Mouse (Mus musculus): ENCODE data around the gene Shroom1.

Shroom1 gene

GRCm38 (mm10) chr11:53447996-53448395 lies 9.0 kb upstream of the Shroom1 start:
- DNase-seq (ENCODE audit: low read depth) = no peak

DNA sequence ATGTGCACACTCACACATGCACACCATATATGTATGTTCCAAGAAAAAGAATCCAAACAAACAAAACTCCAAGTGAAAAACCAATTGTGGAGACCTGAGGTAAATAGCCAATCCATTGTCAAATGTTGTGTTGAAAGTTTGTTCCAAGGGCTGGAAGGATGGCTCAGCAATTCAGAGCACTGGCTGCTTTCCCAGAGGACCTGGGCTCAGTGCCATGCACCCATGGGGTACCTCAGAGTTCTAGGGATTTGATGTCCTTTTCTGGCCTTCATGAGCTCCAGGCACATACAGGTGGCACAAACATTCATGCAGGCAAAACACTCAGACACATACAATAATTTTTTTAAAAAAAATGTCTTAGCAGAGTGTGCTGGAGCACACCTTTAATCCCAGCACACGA lies 8.5 kb upstream of the Shroom1 start:
- no peak for DNase-seq (ENCODE audit: low read depth)

- DNase-seq (ENCODE audit: low read depth) = no peak
Measured at GRCm38 (mm10) chr11:53450070-53450705, 6.8 kb upstream of the Shroom1 start.

GRCm38 (mm10) chr11:53451361-53451760 lies 5.6 kb upstream of the Shroom1 start:
- DNase-seq (ENCODE audit: low read depth) = no peak

- no peak for DNase-seq (ENCODE audit: low read depth)
Measured at GRCm38 (mm10) chr11:53452396-53452795, 4.6 kb upstream of the Shroom1 start.

- no peak for DNase-seq (ENCODE audit: low read depth)
Measured at GRCm38 (mm10) chr11:53453031-53453430, 4.0 kb upstream of the Shroom1 start.

DNA sequence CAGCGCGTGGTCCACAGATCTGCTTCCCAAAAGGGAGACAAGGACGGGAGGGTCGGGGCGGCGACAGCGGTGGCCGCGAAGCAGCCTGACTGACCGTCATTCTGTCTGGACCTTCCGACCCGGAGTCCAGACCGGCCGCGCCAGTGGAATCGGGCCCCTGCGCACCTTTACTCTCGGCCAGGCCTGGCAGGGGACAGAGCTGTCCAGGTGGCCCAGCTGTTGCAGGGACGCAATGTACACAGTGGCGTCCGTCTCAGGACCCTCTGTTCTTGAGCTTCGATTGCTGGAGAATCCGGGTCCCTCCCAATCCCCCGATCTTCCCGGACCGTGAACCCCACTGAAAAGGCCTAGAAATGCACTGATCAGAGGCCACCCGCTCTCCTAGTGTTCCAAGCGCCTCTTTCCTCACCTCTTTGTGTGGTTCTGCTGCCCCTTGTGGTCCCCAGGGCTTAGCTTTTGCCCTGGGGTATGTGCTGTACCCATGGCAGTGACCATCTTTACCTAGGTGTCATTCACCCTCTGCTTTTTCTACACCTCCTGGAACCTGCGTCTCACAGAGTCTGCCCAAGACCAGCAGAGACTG lies 458 bp downstream of the Shroom1 start:
- no peak for DNase-seq (ENCODE audit: low read depth)

DNA sequence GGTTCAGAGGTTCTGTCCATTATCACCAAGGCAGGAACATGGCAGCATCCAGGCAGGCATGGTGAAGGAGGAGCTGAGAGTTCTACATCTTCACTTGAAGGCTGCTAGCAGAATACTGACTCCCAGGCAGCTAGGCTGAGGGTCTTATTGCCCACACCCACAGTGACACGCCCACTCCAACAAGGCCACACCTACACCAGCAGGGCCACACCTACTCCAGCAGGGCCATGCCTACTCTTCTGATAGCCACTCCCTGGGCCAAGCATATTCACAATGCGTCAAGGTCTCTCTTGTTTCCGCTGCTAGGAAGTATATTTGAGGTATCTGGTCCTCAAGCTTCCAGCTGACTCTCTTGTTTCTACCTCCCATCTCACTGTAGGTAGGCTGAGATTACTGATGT lies 2.0 kb downstream of the Shroom1 start:
- no peak for DNase-seq (ENCODE audit: low read depth)

- DNase-seq (ENCODE audit: low read depth) = no peak
Measured at GRCm38 (mm10) chr11:53460192-53460591, 3.2 kb downstream of the Shroom1 start.

- DNase-seq (ENCODE audit: low read depth) = no peak
Measured at GRCm38 (mm10) chr11:53461727-53462126, 4.7 kb downstream of the Shroom1 start.

DNA sequence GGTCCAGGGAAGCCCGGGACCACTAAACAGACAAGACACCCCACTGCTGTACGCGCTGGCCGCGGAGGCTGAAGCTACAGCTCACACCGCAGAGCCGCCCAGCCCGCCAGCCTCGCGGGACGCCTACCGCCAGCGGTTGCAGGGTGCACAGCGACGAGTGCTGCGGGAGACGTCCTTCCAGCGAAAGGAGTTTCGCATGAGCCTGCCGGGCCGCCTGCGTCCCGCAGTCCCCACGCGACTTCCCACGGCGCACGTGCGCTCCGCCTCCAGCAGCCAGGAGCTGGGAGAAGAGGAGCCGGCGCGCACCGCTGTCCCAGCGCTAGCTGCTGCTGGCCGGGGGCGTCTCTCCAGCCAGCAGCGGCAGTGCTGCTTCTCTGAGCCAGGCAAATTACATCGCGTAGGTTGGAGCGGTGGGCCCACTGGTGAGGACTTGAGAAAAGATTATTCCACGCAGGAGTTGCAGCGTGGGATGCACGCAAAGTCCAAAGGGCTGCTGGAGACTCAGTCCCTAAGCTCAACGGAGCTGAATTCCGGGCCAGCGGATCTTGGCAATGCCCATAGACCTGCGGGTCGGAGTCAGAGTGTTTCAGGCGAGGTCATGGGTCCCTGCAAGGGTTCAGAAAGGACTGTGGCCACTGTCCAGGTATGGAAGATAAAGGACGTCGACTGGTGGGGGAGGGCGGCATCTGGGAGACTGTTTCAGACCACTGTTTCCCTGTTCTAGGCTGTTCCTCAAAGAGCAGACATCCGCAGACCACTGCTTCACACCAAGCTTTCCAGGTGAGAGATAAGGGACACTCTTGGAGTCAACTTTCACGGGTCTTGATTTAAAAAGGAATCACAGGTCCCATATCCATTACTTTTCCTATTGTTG lies 6.8 kb downstream of the Shroom1 start:
- DNase-seq (ENCODE audit: low read depth) = no peak

GRCm38 (mm10) chr11:53466231-53466971 lies 9.4 kb downstream of the Shroom1 start:
- no peak for DNase-seq (ENCODE audit: low read depth)

- no peak for DNase-seq (ENCODE audit: low read depth)
Measured at GRCm38 (mm10) chr11:53469294-53469967, 12.4 kb downstream of the Shroom1 start.

DNA sequence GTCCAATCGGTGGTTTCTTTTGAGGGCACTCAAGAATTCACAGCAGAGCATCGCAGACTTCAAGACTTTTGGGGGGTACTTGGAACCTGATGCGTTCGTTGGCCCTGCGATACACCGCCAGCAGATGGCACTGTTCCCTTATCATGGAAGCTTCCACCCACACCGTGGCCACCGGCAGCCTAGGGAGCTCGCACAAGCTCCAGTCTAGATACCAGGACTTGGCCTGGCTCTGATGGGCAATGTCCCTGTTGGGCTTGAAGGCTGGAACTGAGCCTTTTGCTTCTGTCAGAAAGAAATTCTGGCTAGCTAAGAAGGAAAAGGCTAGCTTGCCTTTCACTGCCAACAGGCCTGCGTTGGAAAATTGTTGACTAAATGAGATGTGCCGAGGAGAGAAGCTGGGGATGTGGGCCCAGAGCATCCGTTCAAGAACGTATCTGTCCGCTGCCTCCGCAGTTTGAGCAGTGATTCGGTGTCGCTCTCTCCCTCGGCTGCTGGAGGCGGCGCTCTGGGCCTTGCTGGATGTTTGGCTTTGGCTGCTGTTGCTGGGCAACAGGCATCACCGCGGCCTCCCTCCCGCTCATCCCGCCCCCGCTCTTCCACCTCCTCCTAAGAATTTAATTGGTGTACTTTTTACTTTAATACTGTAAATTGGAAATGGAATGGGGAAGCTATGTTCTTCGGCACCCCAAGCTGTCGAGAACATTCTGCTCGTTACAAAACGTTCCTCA lies 13.1 kb downstream of the Shroom1 start, which contains the start of gene Gm9837:
Gm9837 (minus strand) TSS at position 512 of the 728 bp plus-strand sequence.
- DNase-seq (ENCODE audit: low read depth) = peak; percentile 86

DNA sequence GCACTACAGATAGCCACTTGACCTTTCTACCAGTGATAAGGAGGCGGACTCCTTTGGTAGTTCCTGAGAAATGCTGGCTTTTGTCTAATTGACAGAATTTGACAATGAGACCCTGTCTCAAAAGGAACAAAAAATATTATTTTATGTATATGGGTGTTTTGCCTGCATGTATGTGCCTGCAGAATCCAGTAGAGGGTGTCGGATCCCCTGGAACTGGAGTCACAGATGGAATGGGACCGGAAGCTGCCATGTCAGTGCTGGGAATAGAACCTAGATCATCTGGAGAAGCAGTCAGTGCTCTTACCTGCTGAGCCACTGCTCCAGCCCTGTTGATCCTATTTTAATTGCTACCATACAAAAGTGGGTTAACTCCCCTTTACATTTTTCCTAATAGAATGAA lies 15.7 kb downstream of the Shroom1 start:
- no peak for DNase-seq (ENCODE audit: low read depth)

DNA sequence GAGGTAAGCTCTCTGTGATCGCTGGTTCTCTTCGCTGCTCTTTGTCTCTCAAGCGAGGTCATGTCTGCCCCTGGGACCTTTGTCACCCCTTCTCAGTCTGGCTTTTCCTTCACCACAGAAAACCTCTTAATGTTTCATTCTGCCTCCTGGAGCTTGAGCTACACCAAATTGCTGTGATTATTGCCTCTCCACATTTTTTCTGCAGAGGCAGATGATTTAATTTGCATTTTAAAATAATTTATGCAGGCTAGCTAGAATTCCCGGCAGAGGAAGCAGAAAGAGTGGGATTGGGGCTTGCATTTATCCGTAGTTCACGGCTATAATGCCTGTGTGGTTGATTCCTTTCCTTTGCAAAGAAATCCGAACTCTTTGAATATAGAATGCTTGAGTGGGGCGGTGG lies 18.6 kb downstream of the Shroom1 start:
- no peak for DNase-seq (ENCODE audit: low read depth)

- DNase-seq (ENCODE audit: low read depth) = no peak
Measured at GRCm38 (mm10) chr11:53477833-53478232, 20.8 kb downstream of the Shroom1 start.

DNA sequence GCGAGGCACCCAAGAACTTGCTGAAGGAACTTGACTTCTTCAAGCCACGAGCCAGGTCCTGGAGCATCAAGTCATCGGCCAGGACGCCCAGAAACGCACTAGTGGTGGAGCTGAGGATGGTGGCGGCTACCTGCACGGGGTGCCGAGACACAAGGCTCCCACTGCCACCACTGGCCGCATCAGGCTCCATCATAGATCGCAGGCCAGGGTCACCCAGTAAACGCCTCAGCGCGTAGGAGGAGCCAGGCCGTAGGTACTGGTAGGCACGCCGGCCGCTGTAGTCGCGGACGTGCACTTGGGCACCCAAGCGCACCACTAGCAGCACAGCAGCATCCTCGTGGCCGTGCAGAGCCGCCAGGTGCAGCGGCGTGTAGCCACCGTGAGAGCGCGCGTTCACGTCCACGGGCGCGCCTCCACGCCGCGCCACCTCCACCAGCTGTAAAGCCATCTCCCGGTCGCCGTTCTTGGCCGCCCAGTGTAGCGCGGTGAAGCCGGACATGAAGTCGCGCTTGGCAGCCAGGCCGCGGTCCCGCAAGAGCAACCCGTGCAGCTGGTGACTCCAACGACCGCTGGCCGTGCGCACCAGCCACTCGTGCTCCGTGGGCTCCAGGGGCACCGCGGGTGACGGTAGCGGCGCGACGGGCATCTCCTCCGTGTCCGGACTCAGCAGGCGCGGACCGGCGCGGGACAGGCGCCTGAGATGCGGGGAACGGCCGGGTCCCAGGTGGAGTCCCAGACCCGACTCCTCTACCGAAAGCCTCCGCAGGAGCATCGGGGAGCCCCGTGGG lies 21.6 kb downstream of the Shroom1 start:
- no peak for DNase-seq (ENCODE audit: low read depth)

GRCm38 (mm10) chr11:53479171-53479782 lies 22.3 kb downstream of the Shroom1 start:
- DNase-seq (ENCODE audit: low read depth) = no peak

DNA sequence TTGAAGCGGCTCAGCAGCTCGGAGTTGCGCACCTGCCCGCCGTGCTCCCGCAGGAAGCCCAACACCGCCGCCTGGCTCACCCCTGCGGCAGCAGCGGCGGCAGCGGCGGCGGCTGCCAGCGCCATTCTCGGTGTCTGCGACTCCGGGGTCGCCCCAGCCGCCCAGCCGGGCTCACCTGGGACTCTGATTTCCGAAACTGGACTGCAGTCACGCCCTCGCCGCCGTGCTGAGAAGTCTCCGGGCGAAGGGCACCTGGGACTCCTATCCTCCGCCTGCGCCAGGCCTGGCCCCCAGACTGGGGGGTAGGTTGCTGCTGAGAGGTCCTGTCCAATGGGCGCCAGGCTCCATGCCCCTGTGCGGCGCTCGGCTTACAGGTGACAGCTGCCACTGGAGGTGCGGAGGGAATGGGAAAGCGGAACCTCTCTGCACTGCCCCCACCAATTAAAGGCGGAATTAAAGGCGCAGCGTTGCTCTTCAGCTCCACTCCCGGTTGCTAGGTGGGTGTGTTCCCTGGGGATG lies 22.8 kb downstream of the Shroom1 start, which contains the start of the genes Gm9945 and Sowaha:
Gm9945 (plus strand) TSS at position 384 of the 519 bp plus-strand sequence.
Sowaha (minus strand) TSS at position 492 of the 519 bp plus-strand sequence.
- no peak for DNase-seq (ENCODE audit: low read depth)
